Mouse (Mus musculus) 416B (cell line): ENCODE measurements at regions not wholly inside any gene's neighbourhood (a gene's known extent, or its start where the extent isn't known, plus 50 kb on each side); places are given as distances from the start of the nearest gene placed in this dataset.

Experiments
- DNase-seq: peaks from one replicate; pipeline ENCODE4 v3.0.0; 2011; ENCODE audit warnings: low read depth

- peak; percentile 21 for DNase-seq
Observed at GRCm38 (mm10) chr5:47185868-47186267, 797.1 kb upstream of the Slit2 start.

GRCm38 (mm10) chr5:47202164-47202914 is 780.6 kb upstream of the Slit2 start:
- DNase-seq, result no peak

- DNase-seq, result no peak
Observed at GRCm38 (mm10) chr5:47202915-47203296, 780.0 kb upstream of the Slit2 start.

GRCm38 (mm10) chr5:47210542-47210941 is 772.4 kb upstream of the Slit2 start:
- no peak for DNase-seq

- peak; percentile 63 for DNase-seq
Observed at GRCm38 (mm10) chr5:47215421-47215820, 767.5 kb upstream of the Slit2 start.

GRCm38 (mm10) chr5:47225247-47225646 is 757.7 kb upstream of the Slit2 start:
- DNase-seq, result peak; percentile 15

GRCm38 (mm10) chr5:47236094-47236493 is 746.8 kb upstream of the Slit2 start:
- peak; percentile 55 for DNase-seq

- no peak for DNase-seq
Observed at GRCm38 (mm10) chr5:47240060-47240459, 742.9 kb upstream of the Slit2 start.

GRCm38 (mm10) chr5:47240586-47240985 is 742.4 kb upstream of the Slit2 start:
- no peak for DNase-seq

GRCm38 (mm10) chr5:47254835-47255369 is 728.0 kb upstream of the Slit2 start:
- no peak for DNase-seq

GRCm38 (mm10) chr5:47261658-47262411 is 721.1 kb upstream of the Slit2 start:
- no peak for DNase-seq

- DNase-seq, result peak; percentile 56
Observed at GRCm38 (mm10) chr5:47272642-47273041, 710.3 kb upstream of the Slit2 start.

- DNase-seq, result no peak
Observed at GRCm38 (mm10) chr5:47273389-47274255, 709.3 kb upstream of the Slit2 start.

- DNase-seq, result peak; percentile 90
Observed at GRCm38 (mm10) chr5:47274256-47274638, 708.7 kb upstream of the Slit2 start.

GRCm38 (mm10) chr5:47276231-47277195 is 706.4 kb upstream of the Slit2 start:
- DNase-seq, result peak; percentile 81

GRCm38 (mm10) chr5:47279630-47280029 is 703.3 kb upstream of the Slit2 start:
- peak; percentile 37 for DNase-seq

GRCm38 (mm10) chr5:47299602-47300001 is 683.3 kb upstream of the Slit2 start:
- DNase-seq, result no peak

GRCm38 (mm10) chr5:47317506-47317905 is 665.4 kb upstream of the Slit2 start:
- no peak for DNase-seq

- no peak for DNase-seq
Observed at GRCm38 (mm10) chr5:47318147-47318546, 664.8 kb upstream of the Slit2 start.

- no peak for DNase-seq
Observed at GRCm38 (mm10) chr5:47322511-47323167, 660.3 kb upstream of the Slit2 start.
